Mouse (Mus musculus) heart, embryonic 12.5 days (tissue): ENCODE measurements around the gene Tmem223. TPM values are rescaled to one million over a fixed set of nuclear protein-coding genes. Genes with fewer than 3 reads are reported as not detected.
"Not testable (repeated sequence)": the region's sequence is repeated elsewhere in the genome, so short reads cannot be mapped to it uniquely, and the experiment has no call there.

Source experiments
- ATAC-seq: fragments of 200-750 bp; cut with Nextera tagmentation; 2 replicates; pipeline ENCODE4 v1.8.0; 2017; ENCODE audit warnings: moderate TSS enrichment, moderate library complexity; ENCODE audit not compliant: insufficient number of reproducible peaks, low FRiP score
- H3K27ac ChIP-seq: fragments of 300-500 bp; sonication (generic); 2 replicates; pipeline ENCODE4 v1.5.1; 2016; ENCODE audit warnings: mild to moderate bottlenecking, moderate library complexity; ENCODE audit not compliant: poor library complexity, severe bottlenecking
- H3K27me3 ChIP-seq: fragments of 300-500 bp; sonication (generic); replicated peaks from 2 replicates; pipeline ENCODE4 v1.6.1; 2016; ENCODE audit warnings: mild to moderate bottlenecking, moderate library complexity
- H3K36me3 ChIP-seq: fragments of 300-500 bp; sonication (generic); 2 replicates; pipeline ENCODE4 v1.6.1; 2016; ENCODE audit warnings: mild to moderate bottlenecking, moderate library complexity
- H3K4me1 ChIP-seq: fragments of 300-500 bp; sonication (generic); replicated peaks from 2 replicates; pipeline ENCODE4 v1.6.1; 2016; ENCODE audit warnings: mild to moderate bottlenecking
- H3K4me2 ChIP-seq: fragments of 300-500 bp; sonication (generic); 2 replicates; pipeline ENCODE4 v1.6.1; 2016; ENCODE audit warnings: mild to moderate bottlenecking, moderate library complexity
- H3K4me3 ChIP-seq: fragments of 300-500 bp; sonication (generic); 2 replicates; pipeline ENCODE4 v1.5.1; 2016; ENCODE audit warnings: mild to moderate bottlenecking
- H3K9ac ChIP-seq: fragments of 300-500 bp; sonication (generic); 2 replicates; pipeline ENCODE4 v1.6.1; 2016; ENCODE audit warnings: mild to moderate bottlenecking, moderate library complexity
- H3K9me3 ChIP-seq: fragments of 300-500 bp; sonication (generic); replicated peaks from 2 replicates; pipeline ENCODE4 v1.6.1; 2016; ENCODE audit warnings: mild to moderate bottlenecking, moderate library complexity
- WGBS: fragments of 180-500 bp; shearing (Covaris S2); methylation state at CpG from one replicate; pipeline ENCODE4 v1.1.7; 2016; 5-methylcytosine and 5-hydroxymethylcytosine counted together
- polyA plus RNA-seq: library from polyadenylated mRNA; unstranded; fragments of >200 nt; fragmentation: Nextera tagmentation; extraction: Ambion mirVana; gene quantifications from 2 replicates; pipeline ENCODE4 v1.2.1, GENCODE M21; 2016

The Tmem223 gene
- polyA plus RNA-seq, 1 experiment from 2014 or later = 146 TPM

DNA sequence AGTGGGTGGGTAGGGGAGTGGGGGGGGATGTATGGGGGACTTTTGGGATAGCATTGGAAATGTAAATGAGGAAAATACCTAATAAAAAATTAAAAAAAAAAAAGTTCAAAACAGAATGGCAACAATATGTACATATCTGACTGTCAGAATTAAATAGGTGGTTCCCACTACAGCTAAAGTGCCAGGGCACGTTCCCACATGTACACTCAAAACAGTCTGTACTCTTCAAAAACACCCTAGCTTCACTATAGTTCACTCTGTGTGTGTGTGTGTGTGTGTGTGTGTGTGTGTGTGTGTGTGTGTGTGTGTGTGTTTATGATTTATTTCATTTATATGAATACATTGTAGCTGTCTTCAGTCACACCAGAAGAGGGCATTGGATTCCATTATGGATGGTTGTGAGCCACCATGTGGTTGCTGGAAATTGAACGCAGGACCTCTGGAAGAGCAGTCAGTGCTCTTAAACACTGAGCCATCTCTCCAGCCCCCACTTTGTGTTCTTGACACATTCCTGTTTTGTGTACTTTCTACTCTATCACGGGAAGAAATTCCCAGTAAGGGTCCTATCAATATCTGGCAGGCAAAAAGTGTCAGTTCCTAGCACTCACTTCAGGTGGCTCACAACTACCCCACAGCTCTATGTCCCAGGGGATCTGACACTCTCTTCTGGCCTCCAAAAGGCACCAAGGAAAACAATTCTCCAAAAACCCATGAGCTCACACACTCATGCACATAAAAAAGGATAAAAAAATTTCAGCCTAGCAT, 42.3 kb upstream of the Tmem223 start:
- not testable (repeated sequence) for H3K9me3 ChIP-seq, ATAC-seq, H3K27me3 ChIP-seq, H3K4me2 ChIP-seq, H3K27ac ChIP-seq, H3K4me3 ChIP-seq, H3K9ac ChIP-seq
- 50% methylated on average over 3 of the region's 3 CpGs for WGBS
- peaks cover 13% of the 10 kb centered on the region for H3K4me1 ChIP-seq
- peaks cover 27% of the 10 kb centered on the region for H3K36me3 ChIP-seq

DNA sequence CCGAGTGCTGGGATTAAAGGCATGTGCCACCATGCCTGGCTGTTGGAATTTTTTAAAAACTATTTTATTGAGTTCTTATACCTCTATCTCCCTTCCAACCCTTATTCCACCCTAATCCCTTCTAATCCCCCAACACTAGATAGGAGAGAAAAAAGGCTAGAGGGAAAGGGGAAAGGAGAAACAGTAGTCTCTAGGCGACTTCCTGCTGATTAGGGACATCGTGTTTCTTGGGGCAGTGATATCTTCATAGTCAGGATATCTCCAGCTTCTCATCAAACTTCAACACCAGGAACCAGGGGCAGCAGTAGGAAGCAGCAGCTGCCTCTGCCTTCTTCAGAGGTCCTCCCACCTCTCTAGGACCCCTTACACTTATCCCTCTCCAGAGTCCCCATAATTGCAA, 36.5 kb upstream of the Tmem223 start:
- Histone ChIP-seq H3K27me3 (no peaks in the 10 kb centered on the region), H3K9ac (no peak overlapping the region), H3K4me1 (0 out of 2 replicates have a peak, but pooled peaks cover 8% of the 10 kb centered on the region), H3K9me3 (no peaks in the 10 kb centered on the region), H3K4me2 (no peak overlapping the region), H3K27ac (no peak overlapping the region), H3K36me3 (peaks cover 19% of the 10 kb centered on the region), H3K4me3 (no peak overlapping the region)
- no peak for ATAC-seq
- WGBS = 40% methylated on average over 3 of the region's 3 CpGs

DNA sequence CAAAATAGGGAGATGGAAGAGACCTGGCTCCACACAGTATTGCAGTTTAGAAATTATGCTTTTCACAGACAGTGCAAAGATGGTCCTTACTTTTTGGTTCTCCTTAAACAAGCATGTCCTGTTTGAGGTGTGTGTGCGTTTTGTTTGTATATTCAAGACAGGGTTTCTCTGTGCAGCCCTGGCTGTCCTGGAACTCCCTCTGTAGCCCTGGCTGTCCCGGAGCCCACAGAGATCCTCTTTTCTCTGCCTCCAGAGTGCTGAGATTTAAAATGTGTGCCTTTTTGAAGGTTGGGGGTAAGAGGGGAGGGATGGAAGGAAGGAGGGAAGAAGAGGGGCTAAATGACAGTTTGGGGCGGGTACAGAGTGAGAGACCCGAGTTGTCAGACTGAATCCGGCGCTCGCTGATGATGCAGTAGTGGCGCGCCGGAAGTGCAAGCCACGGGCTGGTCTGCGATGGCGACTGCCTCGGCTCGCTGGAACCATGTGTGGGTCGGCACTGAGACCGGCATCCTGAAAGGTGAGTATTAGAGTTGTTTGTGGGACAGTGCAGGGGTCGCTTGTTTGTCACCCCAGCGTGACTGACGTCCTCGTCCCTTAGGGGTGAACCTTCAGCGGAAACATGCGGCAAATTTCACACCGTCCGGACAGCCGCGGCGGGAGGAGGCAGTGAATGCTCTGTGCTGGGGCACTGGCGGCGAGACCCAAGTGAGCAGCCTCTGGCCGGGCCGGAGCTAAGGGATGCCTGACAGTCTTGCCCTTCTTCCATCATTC, 35.2 kb upstream of the Tmem223 start, which contains the start of gene Wdr74:
Gene Wdr74 (plus strand): TSS at position 439 of the 771 bp plus-strand sequence.
- Histone ChIP-seq H3K27ac (no peak within 1 kb of the TSS; the same call in 1 of the 2 replicates), H3K27me3 (no peaks in the 10 kb centered on the region), H3K9me3 (no peaks in the 10 kb centered on the region), H3K9ac (peak within 1 kb of the TSS; percentile 77), H3K4me3 (peak within 1 kb of the TSS; percentile 87), H3K36me3 (peaks cover 31% of the 10 kb centered on the region), H3K4me2 (peak within 1 kb of the TSS; percentile 99), H3K4me1 (peaks cover 10% of the 10 kb centered on the region)
- ATAC-seq = peak; percentile 90
- WGBS = under 1% methylated on average over 32 of the region's 32 CpGs

DNA sequence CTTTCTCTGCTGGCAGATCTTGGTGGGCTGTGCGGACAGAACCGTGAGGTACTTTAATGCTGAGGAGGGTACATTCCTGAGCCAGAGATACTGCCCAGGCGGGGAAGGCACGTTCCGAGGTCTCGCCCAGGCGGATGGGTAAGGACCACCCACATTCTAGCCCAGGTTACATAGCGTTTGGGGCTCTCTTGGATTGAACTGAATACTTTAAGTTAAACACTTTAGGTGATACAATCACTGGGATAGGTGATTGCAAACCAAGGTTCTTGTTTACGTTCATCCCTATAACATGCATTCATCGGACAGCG, 34.7 kb upstream of the Tmem223 start:
- peak overlapping the region; percentile 99 for H3K4me2 ChIP-seq
- peak overlapping the region; percentile 87 for H3K4me3 ChIP-seq
- no peaks in the 10 kb centered on the region for H3K27me3 ChIP-seq
- WGBS = 2% methylated on average over 11 of the region's 11 CpGs
- H3K27ac ChIP-seq = no peak overlapping the region; the same call in 1 of the 2 replicates
- H3K9me3 ChIP-seq = no peaks in the 10 kb centered on the region
- H3K36me3 ChIP-seq = peaks cover 32% of the 10 kb centered on the region
- peaks cover 14% of the 10 kb centered on the region for H3K4me1 ChIP-seq
- ATAC-seq = no peak; the same call in none of the 2 replicates
- peak overlapping the region; percentile 77 for H3K9ac ChIP-seq

DNA sequence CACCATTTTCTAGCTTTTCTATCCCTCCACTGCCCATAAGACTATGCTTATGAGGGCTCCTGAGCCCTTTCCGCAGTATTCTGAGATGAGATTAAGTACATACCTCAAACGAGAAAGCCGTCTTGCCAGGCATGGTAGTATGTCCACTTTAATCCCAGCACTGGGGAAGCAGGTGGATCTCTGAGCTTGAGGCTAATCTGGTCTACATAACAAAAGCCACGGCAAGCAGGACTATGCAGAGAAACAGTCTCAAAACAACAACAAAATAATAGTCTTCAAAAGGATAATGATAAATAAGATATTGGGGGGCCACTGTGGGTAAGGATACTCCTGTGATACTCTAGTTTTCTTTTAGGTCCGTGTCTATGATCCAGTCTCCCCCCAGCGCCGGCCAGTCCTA, 31.9 kb upstream of the Tmem223 start:
- no peak for ATAC-seq
- H3K4me2 ChIP-seq = no peak overlapping the region
- H3K4me1 ChIP-seq = peaks cover 26% of the 10 kb centered on the region
- H3K36me3 ChIP-seq = peaks cover 45% of the 10 kb centered on the region
- no peak overlapping the region for H3K27ac ChIP-seq
- H3K9me3 ChIP-seq = no peaks in the 10 kb centered on the region
- H3K4me3 ChIP-seq = no peak overlapping the region
- H3K27me3 ChIP-seq = no peaks in the 10 kb centered on the region
- WGBS = 88% methylated on average over 7 of the region's 7 CpGs
- H3K9ac ChIP-seq = no peak overlapping the region

GRCm38 (mm10) chr19:8739646-8740045, 31.1 kb upstream of the Tmem223 start:
- WGBS = 90% methylated on average over 6 of the region's 6 CpGs
- H3K4me3 ChIP-seq = no peak overlapping the region
- peaks cover 26% of the 10 kb centered on the region for H3K4me1 ChIP-seq
- H3K36me3 ChIP-seq = peaks cover 51% of the 10 kb centered on the region
- H3K9me3 ChIP-seq = no peaks in the 10 kb centered on the region
- H3K4me2 ChIP-seq = no peak overlapping the region
- H3K27me3 ChIP-seq = no peaks in the 10 kb centered on the region
- no peak overlapping the region for H3K9ac ChIP-seq
- no peak overlapping the region for H3K27ac ChIP-seq
- no peak for ATAC-seq

- peak within 1 kb of the TSS; percentile 87 for H3K9ac ChIP-seq
- peaks cover 23% of the 10 kb centered on the region for H3K4me1 ChIP-seq
- H3K36me3 ChIP-seq = peaks cover 61% of the 10 kb centered on the region
- 72% methylated on average over 14 of the region's 14 CpGs for WGBS
- peak within 1 kb of the TSS; percentile 97 for H3K27ac ChIP-seq
- H3K4me2 ChIP-seq = peak within 1 kb of the TSS; percentile 98
- H3K27me3 ChIP-seq = no peaks in the 10 kb centered on the region
- H3K4me3 ChIP-seq = peak within 1 kb of the TSS; percentile 72
- ATAC-seq = no peak
- H3K9me3 ChIP-seq = no peaks in the 10 kb centered on the region
These were observed 30.2 kb upstream of the Tmem223 start, which contains the start of gene 1700092M07Rik for GRCm38 (mm10) chr19:8740603-8741002. Gene 1700092M07Rik (plus strand): TSS chr19:8740718.

- peak; percentile 98 for ATAC-seq
- Histone ChIP-seq H3K27ac (peak within 1 kb of the TSS; percentile 97), H3K9me3 (no peaks in the 10 kb centered on the region), H3K4me2 (peak within 1 kb of the TSS; percentile 98), H3K4me3 (peak within 1 kb of the TSS; percentile 72), H3K27me3 (no peaks in the 10 kb centered on the region), H3K9ac (peak within 1 kb of the TSS; percentile 87), H3K4me1 (peaks cover 21% of the 10 kb centered on the region), H3K36me3 (peaks cover 68% of the 10 kb centered on the region)
- under 1% methylated on average over 36 of the region's 36 CpGs for WGBS
These were observed 29.4 kb upstream of the Tmem223 start, which contains the start of gene Stx5a for GRCm38 (mm10) chr19:8741243-8741869. Gene Stx5a (plus strand): TSS chr19:8741413.

DNA sequence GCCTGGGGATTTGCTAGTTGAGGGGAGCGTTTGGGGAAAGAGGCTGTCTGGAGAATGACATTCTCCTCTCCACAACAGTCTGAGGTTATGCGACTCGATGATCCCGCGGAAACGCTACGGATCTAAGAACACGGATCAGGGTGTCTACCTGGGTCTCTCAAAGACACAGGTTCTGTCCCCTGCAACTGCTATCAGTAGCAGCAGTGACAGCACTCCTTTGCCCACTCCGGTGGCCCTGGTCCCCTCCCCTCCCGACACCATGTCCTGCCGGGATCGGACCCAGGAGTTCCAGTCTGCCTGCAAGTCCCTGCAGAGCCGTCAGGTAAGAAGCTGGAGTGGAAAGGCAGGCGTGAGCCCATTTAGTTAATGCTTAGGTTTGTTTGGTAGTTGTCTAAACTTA, 28.6 kb upstream of the Tmem223 start:
- peak overlapping the region; percentile 72 for H3K4me3 ChIP-seq
- H3K9me3 ChIP-seq = no peaks in the 10 kb centered on the region
- WGBS = 14% methylated on average over 14 of the region's 14 CpGs
- H3K4me1 ChIP-seq = peaks cover 19% of the 10 kb centered on the region
- no peaks in the 10 kb centered on the region for H3K27me3 ChIP-seq
- ATAC-seq = no peak
- peak overlapping the region; percentile 87 for H3K9ac ChIP-seq
- H3K36me3 ChIP-seq = peaks cover 76% of the 10 kb centered on the region
- peak overlapping the region; percentile 77 for H3K27ac ChIP-seq
- H3K4me2 ChIP-seq = peak overlapping the region; percentile 98

- no peak overlapping the region for H3K27ac ChIP-seq
- H3K4me1 ChIP-seq = peaks cover 17% of the 10 kb centered on the region
- no peak overlapping the region for H3K4me2 ChIP-seq
- no peak overlapping the region for H3K4me3 ChIP-seq
- no peaks in the 10 kb centered on the region for H3K27me3 ChIP-seq
- no peak overlapping the region; the same call in 1 of the 2 replicates for H3K9ac ChIP-seq
- ATAC-seq = no peak
- peaks cover 80% of the 10 kb centered on the region for H3K36me3 ChIP-seq
- 93% methylated on average over 1 of the region's 1 CpGs for WGBS
- no peaks in the 10 kb centered on the region for H3K9me3 ChIP-seq
These were observed 25.4 kb upstream of the Tmem223 start for GRCm38 (mm10) chr19:8745382-8745781.

GRCm38 (mm10) chr19:8747368-8747767, 23.4 kb upstream of the Tmem223 start:
- ATAC-seq = no peak
- H3K27me3 ChIP-seq = no peaks in the 10 kb centered on the region
- no peaks in the 10 kb centered on the region for H3K9me3 ChIP-seq
- WGBS = 64% methylated on average over 2 of the region's 2 CpGs
- H3K4me2 ChIP-seq = no peak overlapping the region
- no peak overlapping the region for H3K9ac ChIP-seq
- peaks cover 8% of the 10 kb centered on the region for H3K4me1 ChIP-seq
- H3K27ac ChIP-seq = no peak overlapping the region
- H3K36me3 ChIP-seq = peaks cover 94% of the 10 kb centered on the region
- no peak overlapping the region for H3K4me3 ChIP-seq
